Mouse (Mus musculus) olfactory bulb, adult 2 months (tissue): ENCODE data around the gene Rnf19b.

Experiments
- CTCF ChIP-seq: fragments of 200-500 bp; IDR thresholded peaks from 2 replicates; pipeline ENCODE4 v1.5.1; 2012; ENCODE audit warnings: low read depth, mild to moderate bottlenecking, low read length, moderate library complexity; ENCODE audit not compliant: insufficient read depth
- POLR2A ChIP-seq: fragments of 200-500 bp; IDR thresholded peaks from 2 replicates; pipeline ENCODE4 v1.6.1; 2012; ENCODE audit warnings: mild to moderate bottlenecking, low read depth, low read length, moderate library complexity; ENCODE audit not compliant: insufficient read depth

GRCm38 (mm10) chr4:129081512-129081911, 23.4 kb downstream of the Rnf19b start:
- no peak for TF ChIP-seq CTCF
- no peak for TF ChIP-seq POLR2A
